ENCODE assay signal across 8 mouse cellular contexts in genomic region chr2:12317343-12317742, GRCm38 (mm10). TPM values are rescaled to one million over a fixed set of nuclear protein-coding genes. Genes with fewer than 3 reads are reported as not detected.
DNase-seq lines count a peak whose midpoint lies in the region; ATAC-seq and TF ChIP-seq lines count a peak whose summit lies in the region.
"Had no signal": no experiment of that assay in that cellular context is flagged by ENCODE, and none has a peak within 500 bp of the region (broad histone marks: within the 10 kb centered on the region; RNA-seq: fewer than 3 reads in every experiment).

No protein-coding gene starts in this region.

- no peak overlapping the region for H3K4me2 ChIP-seq in limb, embryonic 15.5 days
- H3K4me2 ChIP-seq in liver, postnatal 0 days (ENCODE audit: low read depth, low read length) = no peak overlapping the region
- no peak overlapping the region for H3K4me2 ChIP-seq in midbrain, embryonic 11.5 days

- H3K27ac ChIP-seq in limb, embryonic 15.5 days = no peak overlapping the region
- H3K27ac ChIP-seq in limb, embryonic 10.5 days = no peak overlapping the region
- 0 out of 2 replicates have a peak overlapping the region, but pooled peaks have one; percentile 1 for H3K27ac ChIP-seq in brown adipose tissue, adult 24 weeks (replicated peaks; ENCODE audit: low read depth, low read length)
- no peak overlapping the region; the same call in 1 of the 2 replicates for H3K27ac ChIP-seq in liver, postnatal 0 days (ENCODE audit: low read depth)
- no peak overlapping the region for H3K27ac ChIP-seq in midbrain, embryonic 11.5 days (ENCODE audit: low read depth, low read length)
- H3K27ac ChIP-seq: hindbrain, postnatal 0 days had no signal

- no peaks in the 10 kb centered on the region for H3K27me3 ChIP-seq in limb, embryonic 15.5 days
- no peaks in the 10 kb centered on the region for H3K27me3 ChIP-seq in limb, embryonic 10.5 days (ENCODE audit: low read depth, poor library complexity, severe bottlenecking)
- no peaks in the 10 kb centered on the region for H3K27me3 ChIP-seq in liver, postnatal 0 days (ENCODE audit: insufficient read depth, low read length)
- no peaks in the 10 kb centered on the region for H3K27me3 ChIP-seq in splenic B cell, adult 2 months (ENCODE audit: control insufficient read depth, insufficient read depth, low read length, poor library complexity, severe bottlenecking)
- no peaks in the 10 kb centered on the region for H3K27me3 ChIP-seq in midbrain, embryonic 11.5 days (ENCODE audit: control insufficient read depth, insufficient read depth, low read length)

- no peak overlapping the region for H3K9ac ChIP-seq in limb, embryonic 15.5 days
- H3K9ac ChIP-seq in liver, postnatal 0 days (replicated peaks) = no peak overlapping the region
- no peak overlapping the region for H3K9ac ChIP-seq in midbrain, embryonic 11.5 days (ENCODE audit: low read length)

- no peak for TF ChIP-seq CTCF in liver, postnatal 0 days (IDR thresholded peaks at IDR 0.05; ENCODE audit: low read depth)

- DNase-seq in limb, embryonic 10.5 days (ENCODE audit: low spot score) = no peak
- peak; percentile 48 for DNase-seq in liver, postnatal 0 days
- DNase-seq in splenic B cell, adult 2 months (ENCODE audit: low read depth, low spot score) = peak; percentile 76
- no peak for DNase-seq in midbrain, embryonic 11.5 days (ENCODE audit: low spot score, missing footprints)
- DNase-seq in left cerebral cortex, postnatal 36 days (ENCODE audit: low spot score in 2 of 2) = no peak

- no peak overlapping the region for H3K4me3 ChIP-seq in limb, embryonic 15.5 days
- H3K4me3 ChIP-seq in limb, embryonic 10.5 days = no peak overlapping the region
- no peak overlapping the region for H3K4me3 ChIP-seq in brown adipose tissue, adult 24 weeks (ENCODE audit: insufficient read depth, low read depth, low read length)
- no peak overlapping the region for H3K4me3 ChIP-seq in liver, postnatal 0 days (ENCODE audit: low read depth, low read length)
- no peak overlapping the region for H3K4me3 ChIP-seq in midbrain, embryonic 11.5 days (ENCODE audit: low read depth, low read length)

- 75% methylated on average over 5 of the region's 5 CpGs for WGBS in limb, embryonic 15.5 days
- WGBS in limb, embryonic 10.5 days = 84% methylated on average over 5 of the region's 5 CpGs
- WGBS in liver, postnatal 0 days (ENCODE audit: insufficient replicate concordance) = 44% methylated on average over 5 of the region's 5 CpGs
- 84% methylated on average over 5 of the region's 5 CpGs for WGBS in midbrain, embryonic 11.5 days

- no peaks in the 10 kb centered on the region for H3K36me3 ChIP-seq in limb, embryonic 15.5 days
- no peaks in the 10 kb centered on the region for H3K36me3 ChIP-seq in limb, embryonic 10.5 days
- no peaks in the 10 kb centered on the region for H3K36me3 ChIP-seq in liver, postnatal 0 days (replicated peaks; ENCODE audit: insufficient read depth, low read length)
- no peaks in the 10 kb centered on the region for H3K36me3 ChIP-seq in splenic B cell, adult 2 months (ENCODE audit: control insufficient read depth, insufficient read depth, low read length, poor library complexity, severe bottlenecking)
- H3K36me3 ChIP-seq in midbrain, embryonic 11.5 days (ENCODE audit: control insufficient read depth, insufficient read depth, low read length) = no peaks in the 10 kb centered on the region

- H3K9me3 ChIP-seq in limb, embryonic 15.5 days = no peaks in the 10 kb centered on the region
- H3K9me3 ChIP-seq in limb, embryonic 10.5 days (replicated peaks) = no peaks in the 10 kb centered on the region
- H3K9me3 ChIP-seq in liver, postnatal 0 days (ENCODE audit: low read length) = no peaks in the 10 kb centered on the region
- no peaks in the 10 kb centered on the region for H3K9me3 ChIP-seq in midbrain, embryonic 11.5 days (ENCODE audit: control insufficient read depth, low read length)

- intact Hi-C loops in left cerebral cortex, postnatal 36 days (cut with DNase I) = no loop called here

- peak; percentile 48; the same call in 1 of the 2 replicates for ATAC-seq in limb, embryonic 15.5 days (ENCODE audit: insufficient number of reproducible peaks, low FRiP score, low TSS enrichment, low read depth)
- ATAC-seq in liver, postnatal 0 days = peak; percentile 73
- no peak for ATAC-seq in midbrain, embryonic 11.5 days (ENCODE audit: low FRiP score)

- peaks cover 5% of the 10 kb centered on the region for H3K4me1 ChIP-seq in limb, embryonic 15.5 days
- H3K4me1 ChIP-seq in limb, embryonic 10.5 days = peaks cover 8% of the 10 kb centered on the region; the same call in 1 of the 2 replicates
- no peaks in the 10 kb centered on the region for H3K4me1 ChIP-seq in brown adipose tissue, adult 24 weeks (ENCODE audit: control insufficient read depth, insufficient read depth, insufficient read length, low read length)
- H3K4me1 ChIP-seq in liver, postnatal 0 days (ENCODE audit: insufficient read depth) = no peaks in the 10 kb centered on the region
- no peaks in the 10 kb centered on the region for H3K4me1 ChIP-seq in midbrain, embryonic 11.5 days (ENCODE audit: control insufficient read depth, insufficient read depth, low read length)

- TF ChIP-seq EP300 in liver, postnatal 0 days (IDR thresholded peaks at IDR 0.05; ENCODE audit: low read depth) = no peak

RNA-seq across cellular contexts. Expression of gene Itga8, which starts 15.6 kb away (rescaled TPM):
- polyA plus RNA-seq in limb, embryonic 15.5 days (2015; fragmentation: Nextera tagmentation; extraction: Ambion mirVana) = 12.9 and 13.0 TPM in 2 replicates
- 8.0 and 9.7 TPM in 2 replicates for polyA plus RNA-seq in limb, embryonic 10.5 days (2016; fragmentation: Nextera tagmentation; extraction: Ambion mirVana)
- 0.91 and 1.6 TPM in 2 replicates for polyA plus RNA-seq in brown adipose tissue, adult 24 weeks (2012; ENCODE audit: insufficient read depth, insufficient read length, missing spikeins)
- polyA plus RNA-seq in liver, postnatal 0 days (2015; fragmentation: Nextera tagmentation; extraction: Ambion mirVana) = 1.7 and 2.0 TPM in 2 replicates
- 2.9 and 3.4 TPM in 2 replicates for polyA plus RNA-seq in midbrain, embryonic 11.5 days (2014; fragmentation: Nextera tagmentation; extraction: Ambion mirVana)
- total RNA-seq in left cerebral cortex, postnatal 36 days (2021) = 10 to 100 TPM in 1 of 2 experiments, 1 to 10 TPM in 1; 7.2 to 10.9 TPM

Comparison
In these comparisons a context has a peak if more than half of its experiments do, and no peak if none do; other contexts are left out.
1. DNase-seq: peak in liver, postnatal 0 days (single experiment) and splenic B cell, adult 2 months (single experiment); none in limb, embryonic 10.5 days (single experiment), midbrain, embryonic 11.5 days (single experiment) and left cerebral cortex, postnatal 36 days (0 of 2).